Mouse (Mus musculus) stomach, postnatal 0 days (tissue): Measurements from ENCODE around the gene Tmed10. TPM values are rescaled to one million over a fixed set of nuclear protein-coding genes. Genes with fewer than 3 reads are reported as not detected.

Experiments used
- ATAC-seq: fragments of 200-750 bp; cut with Nextera tagmentation; 2 replicates; pipeline ENCODE4 v1.8.0; 2017; ENCODE audit not compliant: low FRiP score, low TSS enrichment
- DNase-seq: peaks from one replicate; pipeline ENCODE4 v3.0.0-alpha.2; 2016; ENCODE audit warnings: low spot score
- H3K27ac ChIP-seq: fragments of 300-500 bp; sonication (generic); replicated peaks from 2 replicates; pipeline ENCODE4 v1.5.1; 2014; ENCODE audit warnings: mild to moderate bottlenecking, control low read depth
- H3K27me3 ChIP-seq: fragments of 300-500 bp; sonication (generic); 2 replicates; pipeline ENCODE4 v1.6.1; 2014; ENCODE audit warnings: low read length; ENCODE audit not compliant: control insufficient read depth, insufficient read depth
- H3K36me3 ChIP-seq: fragments of 300-500 bp; sonication (generic); 2 replicates; pipeline ENCODE4 v1.6.1; 2014; ENCODE audit warnings: low read length, mixed read lengths; ENCODE audit not compliant: control insufficient read depth, insufficient read depth
- H3K4me1 ChIP-seq: fragments of 300-500 bp; sonication (generic); replicated peaks from 2 replicates; pipeline ENCODE4 v1.6.1; 2014; ENCODE audit warnings: antibody characterized with exemption; ENCODE audit not compliant: control insufficient read depth, insufficient read depth
- H3K4me2 ChIP-seq: fragments of 300-500 bp; sonication (generic); replicated peaks from 2 replicates; pipeline ENCODE4 v1.6.1; 2014; ENCODE audit warnings: low read depth, mild to moderate bottlenecking, control low read depth, moderate library complexity
- H3K4me3 ChIP-seq: fragments of 300-500 bp; sonication (generic); 2 replicates; pipeline ENCODE4 v1.5.1; 2014; ENCODE audit warnings: low read depth, low read length, control low read depth
- H3K9ac ChIP-seq: fragments of 300-500 bp; sonication (generic); 2 replicates; pipeline ENCODE4 v1.6.1; 2014; ENCODE audit warnings: mild to moderate bottlenecking, low read length, control low read depth, mixed read lengths
- H3K9me3 ChIP-seq: fragments of 300-500 bp; sonication (generic); 2 replicates; pipeline ENCODE4 v1.6.1; 2016; ENCODE audit warnings: low read length; ENCODE audit not compliant: control insufficient read depth
- CTCF ChIP-seq: IDR thresholded peaks from 2 replicates; pipeline ENCODE4 v1.5.1; 2016; ENCODE audit warnings: antibody characterized with exemption, low read depth, mild to moderate bottlenecking, moderate library complexity
- EP300 ChIP-seq: optimal IDR thresholded peaks from 2 replicates; pipeline ENCODE3; 2016; ENCODE audit warnings: antibody characterized with exemption
- WGBS: fragments of 180-500 bp; shearing (Covaris S2); extraction: QIAGEN DNeasy Blood & Tissue Kit; methylation state at CpG from one replicate; pipeline ENCODE4 v1.1.7; 2014; 5-methylcytosine and 5-hydroxymethylcytosine counted together
- polyA plus RNA-seq: library from polyadenylated mRNA; unstranded; fragments of >200 nt; fragmentation: Nextera tagmentation; extraction: Ambion mirVana; gene quantifications from 2 replicates; pipeline ENCODE4 v1.2.1, GENCODE M21; 2015

The Tmed10 gene
- polyA plus RNA-seq, 1 experiment from 2014 or later = 370 TPM

DNA sequence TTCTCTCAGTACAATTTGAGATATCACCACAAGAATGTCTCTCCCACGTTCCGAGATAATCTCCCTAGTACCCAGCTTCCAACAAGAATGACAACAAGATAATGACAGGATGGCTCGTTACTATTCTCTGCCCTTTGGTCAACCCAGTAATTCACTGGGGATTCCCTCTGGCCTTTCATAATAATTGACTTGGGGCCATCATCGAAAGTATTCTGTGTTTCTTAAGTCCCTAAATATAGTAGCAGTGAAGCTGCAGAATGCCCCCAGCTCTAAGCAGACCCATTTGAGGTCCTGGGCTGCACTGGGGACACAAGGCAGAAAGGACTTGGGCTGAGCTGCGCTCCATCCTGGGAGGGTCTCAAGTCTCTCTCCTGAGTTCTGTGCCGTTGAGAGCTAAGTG, 82.4 kb downstream of the Tmed10 start:
- TF ChIP-seq EP300 = no peak
- no peak for TF ChIP-seq CTCF
- Histone ChIP-seq H3K4me3 (no peak overlapping the region), H3K36me3 (no peaks in the 10 kb centered on the region), H3K27ac (no peak overlapping the region), H3K9me3 (no peaks in the 10 kb centered on the region), H3K9ac (no peak overlapping the region), H3K4me2 (no peak overlapping the region), H3K27me3 (no peaks in the 10 kb centered on the region), H3K4me1 (no peaks in the 10 kb centered on the region)
- DNase-seq = no peak
- 76% methylated on average over 6 of the region's 6 CpGs for WGBS
- no peak for ATAC-seq

DNA sequence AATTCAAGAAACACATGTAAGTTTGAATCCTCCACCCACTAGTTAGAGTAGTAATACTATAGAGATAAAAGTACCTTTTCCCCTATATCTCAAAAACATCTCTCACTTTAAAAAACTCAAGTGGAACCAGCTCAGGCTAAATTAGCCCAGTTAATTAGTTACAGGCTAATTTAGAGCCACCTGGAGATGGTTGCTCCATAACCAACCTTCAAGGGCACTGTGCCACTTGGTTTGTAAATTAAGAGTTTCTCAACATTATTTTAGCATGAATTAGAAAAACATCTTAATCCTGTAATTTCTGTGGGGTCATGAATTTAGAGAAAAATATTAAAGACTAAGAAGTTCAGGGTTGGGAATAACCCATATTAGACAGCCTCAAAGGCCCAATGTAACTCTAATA, 83.1 kb downstream of the Tmed10 start:
- Histone ChIP-seq H3K4me3 (no peak overlapping the region), H3K4me1 (no peaks in the 10 kb centered on the region), H3K9me3 (no peaks in the 10 kb centered on the region), H3K36me3 (no peaks in the 10 kb centered on the region), H3K9ac (no peak overlapping the region), H3K27me3 (no peaks in the 10 kb centered on the region), H3K4me2 (no peak overlapping the region), H3K27ac (no peak overlapping the region)
- no peak for ATAC-seq
- DNase-seq = no peak
- no peak for TF ChIP-seq EP300
- TF ChIP-seq CTCF = no peak

DNA sequence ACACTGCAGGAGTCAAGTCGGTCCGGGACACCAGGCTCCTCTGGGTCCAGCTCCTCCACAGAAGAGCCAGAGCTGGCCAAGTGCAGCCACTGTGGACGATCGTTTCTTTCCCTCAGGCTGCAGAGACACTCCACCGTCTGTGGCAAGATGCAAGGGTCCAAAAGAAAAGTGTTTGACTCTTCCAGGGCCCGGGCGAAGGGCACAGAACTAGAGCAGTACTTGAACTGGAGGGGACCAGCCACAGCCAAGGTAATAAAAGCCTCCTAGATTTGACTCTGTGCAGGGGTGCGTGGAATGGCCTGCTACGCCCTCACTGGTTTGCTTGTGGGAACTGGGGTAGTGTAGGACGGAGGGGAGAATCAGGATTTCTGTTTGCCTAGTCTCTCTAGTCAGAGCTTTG, 84.0 kb downstream of the Tmed10 start:
- Histone ChIP-seq H3K36me3 (no peaks in the 10 kb centered on the region), H3K9me3 (no peaks in the 10 kb centered on the region), H3K4me1 (no peaks in the 10 kb centered on the region), H3K27me3 (no peaks in the 10 kb centered on the region), H3K27ac (no peak overlapping the region), H3K9ac (no peak overlapping the region), H3K4me2 (0 out of 2 replicates have a peak overlapping the region, but pooled peaks have one; percentile 26), H3K4me3 (no peak overlapping the region)
- no peak for ATAC-seq
- no peak for DNase-seq
- TF ChIP-seq CTCF (no peak), EP300 (no peak)
- WGBS = 80% methylated on average over 10 of the region's 10 CpGs

Other genes starting within 250 kb of the Tmed10 start
- 0.65 and 0.75 TPM in 2 replicates for gene Rps6kl1, start 223.6 kb downstream of the Tmed10 start, polyA plus RNA-seq
- gene Pgf, start 197.1 kb downstream of the Tmed10 start, polyA plus RNA-seq = 3.0 and 3.5 TPM in 2 replicates
- gene Eif2b2, start 155.4 kb downstream of the Tmed10 start, polyA plus RNA-seq = 50.8 and 58.7 TPM in 2 replicates
- gene Mlh3, start 104.2 kb downstream of the Tmed10 start, polyA plus RNA-seq = 3.0 and 3.2 TPM in 2 replicates
- 33.6 and 35.9 TPM in 2 replicates for gene Acyp1, start 86.4 kb downstream of the Tmed10 start, polyA plus RNA-seq
- 0.76 and 0.93 TPM in 2 replicates for gene Zc2hc1c, start 86.3 kb downstream of the Tmed10 start, polyA plus RNA-seq
- 7.2 and 8.1 TPM in 2 replicates for gene Nek9, start 35.5 kb downstream of the Tmed10 start, polyA plus RNA-seq
- gene Fos, start 99.0 kb upstream of the Tmed10 start, polyA plus RNA-seq = 18.2 and 23.2 TPM in 2 replicates
- gene Jdp2, start 224.2 kb upstream of the Tmed10 start, polyA plus RNA-seq = 0.63 and 0.65 TPM in 2 replicates